Mouse (Mus musculus) spleen, postnatal 10 days (tissue): ENCODE measurements at regions not wholly inside any gene's neighbourhood (a gene's known extent, or its start where the extent isn't known, plus 50 kb on each side); places are given as distances from the start of the nearest gene placed in this dataset.
"Not testable (repeated sequence)": the region's sequence is repeated elsewhere in the genome, so short reads cannot be mapped to it uniquely, and the experiment has no call there.

Source experiments
- DNase-seq, 2 experiments: peaks; one replicate each; pipeline ENCODE4 v3.0.0; 2021 to 2022; ENCODE audit warnings: low spot score in 2 of 2

DNA sequence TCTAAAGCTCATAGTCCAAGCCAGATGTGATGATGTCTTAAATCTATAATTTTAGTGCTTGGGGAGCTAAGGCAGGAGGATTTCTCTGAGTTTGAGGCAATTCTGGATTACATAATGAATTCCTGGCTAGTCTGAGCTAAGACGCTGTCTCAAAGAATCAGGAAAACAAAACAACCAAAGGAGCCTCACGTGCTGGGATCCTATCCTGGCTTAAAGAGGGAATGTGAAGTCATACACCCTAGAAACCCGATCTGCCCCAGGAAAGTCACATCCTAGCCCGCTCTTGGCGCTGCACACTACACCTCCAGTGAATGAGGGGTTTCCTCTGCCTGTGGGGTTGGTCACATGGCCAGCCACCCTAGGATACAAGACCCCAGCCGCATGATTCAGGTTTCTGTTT is 211.2 kb downstream of the Glrx3 start:
- no peak for DNase-seq

DNA sequence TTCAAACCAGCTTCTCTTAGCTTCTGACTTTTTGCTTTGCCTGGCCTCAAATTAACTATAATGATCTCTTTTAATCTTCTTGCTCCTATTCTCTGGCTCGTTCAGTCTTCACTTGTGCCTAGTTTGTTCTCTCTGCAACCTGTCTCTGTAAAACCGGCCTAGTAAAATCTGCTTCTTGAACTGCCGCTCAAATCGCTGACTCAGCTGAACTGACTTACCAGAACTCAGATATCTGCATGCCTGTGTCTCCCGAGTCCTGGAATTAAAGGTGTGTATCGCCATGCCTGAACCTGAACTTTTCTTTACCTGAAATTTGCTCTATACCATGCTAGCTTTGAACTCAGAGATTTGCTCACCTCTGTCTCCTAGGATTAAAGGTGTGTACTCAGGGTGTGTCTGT is 212.2 kb downstream of the Glrx3 start:
- no peak for DNase-seq

DNA sequence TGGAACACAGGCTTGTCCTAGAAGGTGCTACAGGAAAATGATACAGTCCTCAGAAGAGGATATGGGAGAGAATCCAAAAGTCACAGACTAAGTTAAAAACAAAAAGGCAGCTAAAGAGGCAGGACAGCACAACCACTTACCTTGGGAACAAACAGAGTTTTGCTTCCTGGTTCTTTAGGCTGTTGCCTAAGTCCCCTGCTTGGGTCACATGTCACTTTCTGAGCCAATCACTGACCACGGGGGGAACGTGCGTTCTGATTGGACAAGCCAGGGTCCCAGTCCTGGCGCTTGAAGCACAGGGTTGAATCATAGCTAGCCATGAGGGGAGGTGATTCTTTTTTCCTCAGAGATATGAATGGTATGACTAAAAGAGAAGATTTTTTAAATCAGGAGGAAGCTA is 216.4 kb downstream of the Glrx3 start:
- no peak for DNase-seq

DNA sequence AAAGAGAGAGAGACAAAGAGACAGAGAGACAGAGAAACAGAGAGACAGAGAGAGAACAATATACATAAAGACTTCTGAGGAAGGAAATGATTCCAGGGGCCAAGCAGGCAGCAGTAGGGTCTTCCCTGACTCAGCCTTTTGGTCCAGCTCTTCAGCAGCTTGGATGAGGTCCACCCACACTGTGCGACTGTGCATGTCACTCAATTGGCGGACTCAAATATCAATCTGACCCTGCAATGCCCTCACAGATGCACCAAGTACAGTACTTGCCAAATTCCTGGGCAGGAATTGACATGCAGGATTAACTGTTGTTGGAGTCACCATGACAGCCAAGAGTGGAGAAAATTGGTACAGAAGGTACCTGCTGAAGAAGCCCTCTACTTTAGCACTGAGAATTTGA is 229.8 kb downstream of the Glrx3 start:
- no peak for DNase-seq

DNA sequence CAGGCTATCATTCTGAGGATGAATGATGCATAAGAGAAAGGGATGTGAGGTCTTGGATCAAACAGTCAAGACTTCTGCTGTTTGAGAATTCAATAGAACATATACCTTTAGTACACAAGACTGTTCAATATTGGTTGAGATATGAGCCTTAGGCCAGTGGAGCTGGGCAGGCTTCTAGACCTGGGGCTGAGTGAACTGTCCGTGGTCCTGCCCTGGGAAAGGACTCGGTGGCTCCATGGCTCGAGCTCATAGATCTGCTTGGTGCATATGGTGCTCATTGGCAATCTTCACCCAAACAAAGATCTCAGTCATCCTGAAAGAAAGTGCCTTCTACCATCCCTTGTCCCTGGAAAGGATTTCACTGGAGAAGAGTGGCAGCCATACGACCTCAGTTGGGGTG is 233.7 kb downstream of the Glrx3 start:
- no peak for DNase-seq

DNA sequence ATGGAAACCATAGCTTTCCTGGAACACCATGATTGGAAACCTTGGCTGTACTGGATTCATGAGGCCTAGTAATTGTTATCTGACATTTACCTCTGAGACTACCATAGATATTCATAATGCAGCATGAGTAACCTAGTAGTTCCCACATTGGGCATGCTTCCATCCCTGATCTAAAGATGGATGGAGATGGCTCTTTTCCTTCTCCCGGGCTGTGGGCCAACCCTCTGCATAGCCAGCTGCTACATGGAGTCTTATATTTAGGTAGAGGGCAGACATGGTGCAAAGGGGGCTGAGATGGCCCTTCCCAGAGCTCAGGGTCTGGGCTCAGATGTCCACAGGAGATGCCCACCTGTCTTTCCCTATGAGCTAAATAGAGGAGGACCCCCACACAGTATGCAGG is 237.2 kb downstream of the Glrx3 start:
- no peak for DNase-seq

DNA sequence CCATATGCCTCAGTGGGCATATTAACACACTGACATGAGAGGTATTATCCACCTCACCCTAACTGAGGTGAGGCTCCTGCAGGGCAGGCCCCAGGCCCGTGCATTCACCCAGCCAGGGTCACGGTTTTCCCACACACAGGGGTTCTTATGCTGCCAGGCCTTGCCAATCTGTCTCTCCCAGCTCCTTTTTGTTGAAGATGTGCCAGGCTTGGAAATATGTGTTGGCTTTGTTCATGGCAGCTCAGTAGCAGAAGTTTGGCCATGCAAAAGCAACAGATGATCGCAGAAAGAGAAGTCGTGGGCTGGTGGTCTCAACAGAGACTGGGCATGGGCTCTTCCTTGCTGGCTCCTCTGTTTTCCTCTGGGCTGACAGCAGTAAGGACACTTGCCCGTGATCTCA is 238.0 kb downstream of the Glrx3 start:
- no peak for DNase-seq

DNA sequence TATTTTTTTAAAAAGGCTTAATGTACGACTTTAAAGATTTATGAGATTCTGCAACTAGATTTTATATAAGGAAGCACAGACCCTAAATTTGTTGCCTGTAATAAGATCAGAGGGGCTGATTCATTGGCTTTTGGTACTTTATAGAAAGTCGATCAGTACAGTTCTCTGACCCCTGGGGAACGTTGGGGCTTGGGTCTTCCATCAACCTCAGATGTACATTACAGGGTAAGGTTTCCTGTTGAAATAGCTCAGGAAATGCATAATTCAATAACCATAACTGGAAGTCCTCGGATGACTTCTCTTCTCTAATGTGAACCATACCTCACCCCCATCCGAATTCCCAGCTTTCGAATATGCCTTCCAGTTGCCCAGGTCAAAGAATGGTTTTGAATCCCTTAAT is 247.4 kb downstream of the Glrx3 start:
- no peak for DNase-seq

DNA sequence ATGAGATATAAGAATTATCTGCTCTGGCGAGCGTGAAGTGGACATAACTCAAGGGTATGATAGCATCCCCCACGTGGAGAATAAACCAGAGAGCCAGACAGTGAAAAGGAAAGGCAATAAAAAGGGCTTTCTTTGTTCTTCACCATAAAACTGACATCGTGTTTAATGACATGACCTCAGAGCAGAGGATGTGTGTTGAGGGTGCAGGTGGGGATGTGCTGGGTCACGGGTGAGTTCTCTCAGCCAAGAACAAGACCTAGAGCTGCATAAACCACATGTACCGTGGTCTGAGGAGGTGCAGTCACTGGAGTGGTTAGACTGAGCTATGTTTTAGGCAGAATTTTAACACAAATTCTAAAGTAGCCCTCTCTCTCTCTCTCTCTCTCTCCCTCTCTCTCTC is 247.9 kb downstream of the Glrx3 start:
- DNase-seq = no peak

DNA sequence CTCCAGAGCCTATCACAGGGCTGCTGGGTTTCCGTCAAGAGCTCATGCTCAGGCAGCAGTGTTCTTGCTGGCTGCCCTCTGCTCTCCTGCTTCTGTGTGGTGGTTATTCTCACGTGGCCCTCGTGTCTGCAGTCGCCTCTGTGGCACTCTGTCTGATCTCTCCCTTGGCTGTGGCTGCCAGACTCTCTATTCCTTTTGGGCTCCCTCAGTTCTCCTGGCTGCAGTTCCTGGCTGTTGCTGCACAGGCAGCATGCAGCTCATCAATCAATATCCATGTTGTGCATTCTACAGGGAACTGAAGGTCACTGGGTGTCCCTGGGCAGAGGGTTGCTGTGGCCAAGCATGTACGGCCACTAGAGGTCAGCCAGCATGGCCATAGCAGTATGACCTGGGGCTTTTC is 259.4 kb downstream of the Glrx3 start:
- no peak for DNase-seq

DNA sequence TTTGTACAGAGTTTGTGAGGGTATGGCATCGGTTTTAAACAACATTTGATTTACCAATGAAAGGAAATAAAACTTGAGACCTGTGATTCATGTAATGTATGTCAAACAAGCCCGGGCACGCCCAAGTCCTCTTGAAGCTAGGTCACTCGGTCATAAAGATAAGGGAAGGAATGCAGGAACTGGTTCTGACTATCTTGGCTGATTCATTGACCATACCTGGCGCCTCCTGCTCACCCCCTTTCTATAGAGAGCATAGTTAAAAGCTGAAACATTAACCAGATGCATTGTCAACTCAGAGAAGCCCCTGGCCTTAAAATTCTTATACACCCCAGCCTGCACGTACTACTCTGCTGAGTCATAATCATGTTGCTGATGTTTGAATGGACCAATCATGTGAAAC is 261.1 kb downstream of the Glrx3 start:
- not testable (repeated sequence) for DNase-seq

DNA sequence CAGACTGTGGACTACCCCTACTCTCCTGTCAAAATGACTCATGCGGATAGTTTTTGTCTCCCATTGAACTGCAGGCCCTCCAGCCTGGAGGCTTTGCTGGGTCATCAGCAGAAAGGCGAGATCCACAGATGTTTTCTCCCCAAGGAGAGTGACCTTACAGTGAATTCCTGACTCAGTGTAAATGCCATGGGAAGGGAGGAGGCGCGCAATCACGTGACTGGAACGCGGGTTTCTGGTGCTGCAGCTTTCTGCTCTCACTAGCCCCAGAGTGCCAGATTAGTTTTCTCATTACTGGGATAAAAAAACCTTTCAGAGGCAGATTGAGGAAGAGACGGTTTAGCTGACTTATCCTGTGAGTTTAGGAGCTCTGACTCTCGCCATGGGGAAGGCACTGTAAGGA is 275.4 kb downstream of the Glrx3 start:
- no peak for DNase-seq

DNA sequence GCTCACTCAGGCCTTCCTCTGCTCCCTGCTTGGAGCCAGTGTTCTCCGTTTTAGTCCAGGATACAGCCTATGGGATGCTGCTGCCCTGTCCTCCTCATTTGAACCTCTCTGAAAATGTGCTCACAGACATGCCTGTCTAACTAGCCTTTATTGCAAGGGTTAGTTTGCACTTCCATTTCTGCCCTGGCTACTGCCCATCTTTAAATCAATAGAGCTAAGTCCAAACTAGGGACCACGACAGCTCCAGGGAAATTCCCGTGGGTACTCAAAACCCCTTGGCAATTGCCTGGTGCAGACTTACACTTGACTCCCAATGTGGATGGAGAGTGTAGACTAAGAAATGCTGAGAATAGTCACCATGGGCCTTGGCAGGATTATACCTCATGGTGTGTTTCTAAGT is 276.4 kb downstream of the Glrx3 start:
- DNase-seq = no peak

DNA sequence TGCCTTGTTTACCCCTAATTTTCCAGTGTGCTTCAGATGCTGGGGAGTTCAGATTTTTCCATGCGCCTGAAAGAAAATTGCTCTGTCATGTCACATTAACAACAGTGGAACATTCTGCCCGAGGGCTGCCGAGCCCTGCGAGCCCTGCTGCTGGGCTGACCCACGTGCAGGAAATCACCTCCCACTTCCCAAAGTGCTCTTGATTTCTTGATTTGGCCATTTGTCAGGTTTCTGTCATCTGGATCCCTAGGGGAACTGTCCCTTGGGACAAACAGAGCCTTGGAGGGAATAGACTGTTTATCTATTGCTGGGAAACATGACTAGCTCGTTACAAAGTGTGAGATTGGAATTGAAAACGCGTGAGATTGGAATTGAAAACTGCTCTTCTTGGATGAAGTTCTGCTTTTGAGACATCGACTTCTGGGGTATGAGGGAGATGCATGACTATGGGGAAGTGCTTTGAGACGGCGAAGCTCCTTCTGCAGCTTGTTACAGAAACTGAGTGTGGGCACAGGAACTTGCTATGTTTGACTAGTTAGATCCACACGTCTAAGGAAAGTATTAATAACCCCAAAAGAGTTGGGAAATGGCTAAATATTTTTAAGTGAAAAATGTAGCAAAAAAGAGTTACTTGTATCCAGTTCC is 277.0 kb downstream of the Glrx3 start:
- no peak for DNase-seq

DNA sequence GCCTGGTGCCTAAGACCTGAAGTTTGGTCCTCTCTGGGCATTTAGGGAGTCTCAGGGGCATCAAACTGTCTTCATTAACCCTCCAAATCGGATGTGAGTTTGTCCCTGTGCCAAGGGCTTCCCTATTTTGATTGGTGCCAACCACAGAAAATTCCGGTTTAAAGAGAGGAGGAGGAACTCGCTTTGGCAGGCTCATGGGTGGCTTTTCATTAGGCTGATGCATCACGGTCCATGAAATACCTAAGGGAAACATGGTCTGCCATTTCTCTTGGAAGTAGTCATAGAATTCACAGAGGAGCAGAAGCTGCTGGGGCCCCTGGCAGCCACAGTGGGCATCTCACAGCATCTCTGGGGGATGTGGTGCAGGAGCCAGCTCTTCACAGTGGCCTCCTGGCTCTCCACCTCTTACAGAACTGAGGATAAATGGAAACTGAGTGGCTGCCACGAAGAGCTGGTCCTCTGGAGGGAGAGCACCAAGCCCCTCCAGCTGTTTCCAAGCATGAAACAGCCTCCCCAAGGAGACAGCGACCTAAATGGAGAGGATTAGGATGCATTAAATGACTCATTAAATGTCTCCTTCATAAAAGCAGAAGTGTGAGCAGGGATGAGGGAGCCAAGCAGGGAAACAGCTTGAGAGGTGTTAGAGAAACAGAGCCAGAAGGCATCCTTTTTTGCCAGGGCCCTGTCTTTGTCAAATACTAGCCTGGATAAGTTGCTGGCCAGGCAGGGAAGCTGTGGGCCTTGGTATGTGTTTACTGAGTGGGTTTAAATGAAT is 277.9 kb downstream of the Glrx3 start:
- DNase-seq = peak in 1 of 2 experiments; percentile 4

DNA sequence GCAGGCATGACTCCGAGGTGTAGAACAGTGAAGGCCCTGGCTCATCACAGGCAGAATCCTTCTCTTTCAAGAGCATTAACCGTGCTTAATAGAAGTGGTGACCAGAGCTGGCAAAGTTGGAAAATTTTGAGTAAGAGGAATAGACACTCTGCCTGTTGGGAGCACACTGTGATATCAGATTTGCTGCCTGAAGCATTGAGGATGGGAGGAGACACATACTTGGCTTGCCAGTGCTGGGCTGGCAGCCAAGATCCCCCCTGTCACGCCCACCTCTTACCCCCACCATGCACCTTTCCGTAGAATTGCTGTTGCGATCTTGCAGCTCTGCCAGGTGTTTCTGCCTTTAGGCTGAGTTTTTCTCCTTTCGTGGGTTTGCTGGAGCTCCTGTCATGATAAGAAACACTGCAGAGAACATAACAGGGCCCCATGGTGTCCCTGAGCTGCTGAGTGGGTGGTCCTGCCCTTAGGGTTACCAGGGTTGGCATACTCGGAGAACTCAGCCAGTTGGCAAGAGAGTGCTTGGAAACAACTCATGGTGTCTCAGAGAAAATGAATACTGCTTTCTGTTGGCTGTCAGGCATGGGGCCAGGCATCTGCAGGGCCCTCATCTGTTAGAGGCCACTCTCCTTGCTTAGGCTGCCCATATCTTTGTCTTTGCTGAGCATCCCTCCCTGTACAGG is 286.1 kb downstream of the Glrx3 start:
- no peak for DNase-seq

DNA sequence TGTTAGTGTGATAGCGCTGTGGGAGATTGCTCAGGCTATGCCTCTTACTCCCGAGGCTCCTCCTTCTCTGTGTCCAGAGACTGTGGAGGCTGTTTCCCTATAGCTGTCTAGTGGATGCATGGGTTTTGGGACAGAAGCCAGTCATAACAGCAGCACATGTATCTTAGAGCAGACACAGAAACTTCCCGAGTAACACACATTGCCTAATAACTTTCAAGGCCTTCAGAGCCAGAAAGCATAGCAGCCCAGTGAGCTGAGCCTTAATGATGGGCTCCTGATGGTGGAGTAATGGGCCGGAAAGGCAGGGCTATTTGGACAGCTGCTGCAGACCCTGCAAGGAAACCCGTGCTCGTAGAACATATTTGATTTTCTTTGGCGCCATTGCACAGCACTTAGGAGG is 288.6 kb downstream of the Glrx3 start:
- no peak for DNase-seq

DNA sequence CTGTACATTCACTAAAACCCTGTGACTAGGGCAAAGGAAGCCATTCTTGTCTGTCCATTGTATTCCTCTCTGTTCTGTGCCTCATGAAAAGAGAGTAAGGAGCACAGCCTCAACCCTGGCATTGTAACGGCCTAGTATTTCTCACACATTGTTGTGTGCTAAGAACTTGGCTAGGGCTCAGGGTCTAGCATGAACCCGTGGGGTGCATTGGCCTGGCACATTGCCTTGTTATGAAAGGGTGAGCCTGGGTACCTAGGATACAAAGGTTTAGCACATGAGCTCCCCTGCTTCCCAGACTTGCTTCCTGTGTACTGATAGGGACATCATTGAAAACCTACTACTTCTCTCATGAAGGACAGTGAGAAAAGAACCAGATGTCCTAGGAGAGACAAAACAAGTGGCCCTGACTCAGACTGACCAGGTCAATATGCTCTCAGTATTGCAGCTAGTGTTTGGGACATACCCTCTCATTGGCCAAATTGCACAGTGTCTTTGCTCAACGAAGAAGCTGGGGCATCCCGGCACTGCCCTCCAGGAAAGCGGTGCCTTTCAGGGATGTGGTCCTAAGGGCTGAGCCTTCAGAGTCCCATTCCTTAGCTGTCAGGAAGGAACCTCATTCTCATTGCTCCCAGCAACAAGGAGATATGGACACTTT is 298.6 kb downstream of the Glrx3 start:
- no peak for DNase-seq

DNA sequence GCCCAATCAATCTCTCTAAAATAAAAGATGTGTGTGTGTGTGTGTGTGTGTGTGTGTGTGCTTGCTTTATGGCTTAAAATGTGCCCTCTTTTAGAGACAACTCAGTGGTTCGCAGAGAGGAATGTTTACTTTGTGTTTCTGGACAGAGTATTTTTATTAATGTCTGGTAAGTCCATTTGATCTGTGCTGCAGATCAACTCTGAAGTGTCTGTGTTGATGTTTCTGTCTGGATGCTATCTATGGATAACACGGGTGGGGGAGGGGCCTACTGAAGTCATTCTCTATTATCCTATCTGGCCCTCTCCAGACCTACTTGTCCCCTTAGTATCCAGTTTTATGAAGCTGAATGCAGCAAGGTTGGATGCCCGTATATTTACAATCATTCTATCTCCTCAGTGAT is 304.3 kb downstream of the Glrx3 start:
- DNase-seq = no peak

DNA sequence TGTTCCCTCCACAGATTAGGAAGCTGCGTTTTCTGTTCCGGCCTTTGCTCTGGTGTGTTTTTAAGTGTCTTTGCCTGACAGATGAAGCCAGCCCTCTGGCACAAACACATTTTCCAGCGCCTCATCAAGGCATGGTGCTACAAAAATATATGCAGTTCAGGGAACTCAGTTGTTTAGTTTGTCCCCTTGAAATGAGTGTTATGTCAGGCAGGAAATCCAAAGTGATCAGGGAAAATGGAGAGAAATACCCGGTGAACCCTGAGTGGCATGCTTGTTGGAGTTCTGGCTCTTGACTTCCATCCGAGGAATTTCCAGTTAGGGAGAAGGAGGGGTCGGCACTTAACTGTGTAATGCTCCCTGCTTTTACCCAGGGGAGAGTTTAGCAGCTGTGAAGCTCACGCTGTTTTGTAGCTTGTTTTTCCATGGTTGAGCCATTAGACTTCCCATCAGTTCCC is 304.9 kb downstream of the Glrx3 start:
- DNase-seq = no peak

DNA sequence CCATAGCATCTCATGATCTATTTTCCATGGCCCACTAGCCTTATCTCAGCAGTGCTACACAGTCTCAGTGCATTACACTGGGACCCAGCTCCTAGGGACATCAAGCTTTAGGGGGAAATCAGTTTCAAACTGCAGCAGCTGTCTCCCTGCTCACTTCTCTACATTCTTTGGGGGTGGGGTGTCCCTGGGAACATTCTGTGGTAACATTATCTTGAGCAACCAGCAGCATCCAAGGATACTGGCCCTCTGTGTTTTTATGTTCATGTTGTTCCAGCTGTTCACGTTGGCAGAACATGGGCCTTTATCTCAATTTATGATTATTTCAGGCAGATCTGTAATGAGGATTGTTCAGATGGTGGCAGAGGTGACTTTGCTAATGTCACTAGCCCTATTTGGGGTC is 308.2 kb downstream of the Glrx3 start:
- no peak for DNase-seq

DNA sequence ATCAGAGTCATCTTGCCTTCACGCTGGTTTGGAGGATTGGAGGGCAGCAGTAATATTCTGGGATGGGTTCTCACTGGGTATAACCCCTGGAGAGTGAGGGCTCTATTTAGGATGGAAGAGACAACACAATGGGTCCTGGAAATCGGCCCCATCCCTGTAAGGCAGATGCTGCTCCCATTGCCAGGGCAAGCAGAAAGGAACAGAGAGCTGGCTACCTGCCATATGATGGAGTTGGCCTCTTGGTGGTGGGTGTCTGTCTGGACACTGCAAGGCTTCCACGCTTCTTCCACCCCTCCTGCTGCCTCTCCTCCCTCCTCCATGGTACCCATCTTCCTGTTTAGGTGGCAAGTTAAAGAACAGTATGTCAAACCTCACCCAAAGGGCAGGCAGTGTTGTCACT is 308.6 kb downstream of the Glrx3 start:
- DNase-seq = no peak

DNA sequence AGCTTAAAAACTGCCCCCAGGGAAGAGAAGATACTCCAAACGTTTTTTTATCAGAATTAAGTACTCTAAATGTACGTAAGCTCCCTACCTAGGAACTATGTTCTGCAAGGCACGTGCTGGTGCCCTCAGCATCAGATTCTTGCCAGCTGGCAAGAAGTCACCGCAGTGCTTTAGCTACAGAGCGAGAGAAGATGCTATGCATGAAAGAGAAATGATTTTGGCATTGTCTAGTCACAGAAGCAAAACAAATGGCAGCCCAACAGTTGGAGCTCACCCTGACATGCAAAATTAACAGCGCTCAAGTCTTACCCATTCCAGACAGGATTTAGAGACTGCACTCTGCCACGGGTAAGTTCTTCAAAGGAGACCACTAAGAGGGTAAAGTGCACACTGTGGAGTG is 311.5 kb downstream of the Glrx3 start:
- DNase-seq = no peak
